Mouse (Mus musculus) cerebellum, adult 2 months (tissue): ENCODE results near the gene Pgc.

Experiments
- CTCF ChIP-seq: fragments of 200-500 bp; IDR thresholded peaks from 2 replicates; pipeline ENCODE4 v1.5.1; 2011; ENCODE audit warnings: low read depth, mild to moderate bottlenecking, control low read depth, low read length, moderate library complexity, borderline replicate concordance; ENCODE audit not compliant: insufficient read depth
- POLR2A ChIP-seq: fragments of 200-500 bp; IDR thresholded peaks from 2 replicates; pipeline ENCODE4 v1.6.1; 2011; ENCODE audit warnings: low read length, control low read depth, borderline replicate concordance; ENCODE audit not compliant: insufficient read depth

GRCm38 (mm10) chr17:47738066-47738878 lies 11.6 kb downstream of the Pgc start:
- TF ChIP-seq POLR2A (no peak), CTCF (no peak)
